Mouse (Mus musculus) ES-E14 (cell line): ENCODE data around the gene Itgb5.

Experiments
- CHD2 ChIP-seq: IDR thresholded peaks from 2 replicates; pipeline ENCODE4 v1.6.1; 2014; ENCODE audit warnings: mild to moderate bottlenecking, low read depth, low read length, inconsistent platforms
- MAFK ChIP-seq: IDR thresholded peaks from 2 replicates; pipeline ENCODE4 v1.6.1; 2014; ENCODE audit warnings: mild to moderate bottlenecking, low read depth, low read length, inconsistent platforms; ENCODE audit not compliant: insufficient read depth
- ZC3H11A ChIP-seq: IDR thresholded peaks from 2 replicates; pipeline ENCODE4 v1.6.1; 2012; ENCODE audit warnings: low read depth, mild to moderate bottlenecking, inconsistent platforms, low read length, borderline replicate concordance
- ZNF384 ChIP-seq: IDR thresholded peaks from 2 replicates; pipeline ENCODE4 v1.6.1; 2012; ENCODE audit warnings: low read depth, low read length, inconsistent platforms

GRCm38 (mm10) chr16:33880765-33881164 is 51.3 kb downstream of the Itgb5 start:
- TF ChIP-seq ZNF384 (no peak), CHD2 (no peak), ZC3H11A (no peak), MAFK (no peak)
